Mouse (Mus musculus): ENCODE measurements around the gene Irs1.

DNA sequence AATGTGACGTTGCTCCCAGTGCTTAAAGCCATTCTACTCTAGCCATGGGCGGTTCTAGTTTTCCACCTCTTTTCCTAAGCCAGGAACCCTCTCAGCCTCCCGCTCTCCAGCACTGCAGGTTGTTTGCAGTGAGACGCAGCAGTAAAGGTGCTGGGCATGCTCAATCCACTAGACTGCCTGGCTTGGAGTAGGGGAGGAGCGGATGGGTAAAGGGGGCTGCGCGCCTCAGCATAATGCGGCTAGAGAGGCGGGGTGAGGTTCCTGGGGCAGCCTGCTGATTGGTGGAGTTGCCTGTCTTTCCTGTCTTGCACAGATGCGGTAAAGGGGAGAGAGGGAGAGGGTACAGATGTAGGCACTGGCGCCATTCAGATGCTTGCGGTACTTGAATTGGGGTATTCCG lies 1.6 kb upstream of the Irs1 start:
- TF ChIP-seq POLR2A (IDR thresholded peaks at IDR 0.05; ENCODE audit: extremely low read depth, insufficient read depth, low read length) (no peak), CTCF (IDR thresholded peaks at IDR 0.05; ENCODE audit: low read depth, low read length) (no peak)
